Mouse (Mus musculus): ENCODE results near the gene Trim7. TPM values are rescaled to one million over a fixed set of nuclear protein-coding genes. Genes with fewer than 3 reads are reported as not detected.

Gene Trim7
- total and polyA plus RNA-seq, 3 experiments, result 0.67 to 4.0 (median 3.0) TPM

DNA sequence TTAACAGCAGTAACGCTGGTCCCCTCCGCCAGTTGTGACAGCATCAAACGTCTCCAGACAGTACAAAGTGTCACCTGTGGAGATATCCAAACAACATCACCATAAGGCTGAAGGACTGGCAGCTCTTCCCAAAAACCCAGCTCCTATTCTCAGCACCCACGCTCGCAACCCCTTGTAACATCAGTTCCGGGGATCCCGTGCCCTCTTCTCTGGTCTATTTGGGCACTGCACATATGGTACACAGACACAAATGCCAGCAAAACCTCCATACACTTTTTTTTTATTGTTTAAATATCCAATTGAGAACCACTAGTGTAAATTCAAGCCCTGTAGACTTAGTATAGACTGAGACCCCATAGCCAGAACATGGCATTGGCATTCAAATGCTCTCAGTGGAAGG, 30.7 kb upstream of the Trim7 start:
- no peak for TF ChIP-seq CTCF (IDR thresholded peaks at IDR 0.05; ENCODE audit: low read depth, low read length)
- no peak for TF ChIP-seq TAL1 (conservative IDR thresholded peaks at IDR 0.05; ENCODE audit: low read depth, low read length)
- TF ChIP-seq GATA1 (IDR thresholded peaks at IDR 0.05; ENCODE audit: borderline replicate concordance, low read length), result no peak
- TF ChIP-seq POLR2AphosphoS5 (IDR thresholded peaks at IDR 0.05; ENCODE audit: insufficient replicate concordance, low read depth, low read length), result no peak
- no peak for TF ChIP-seq GATA2 (IDR thresholded peaks at IDR 0.05; ENCODE audit: borderline replicate concordance, low read depth, low read length)
- H3K27me3 ChIP-seq (ENCODE audit: insufficient read depth, low read length), result no peaks in the 10 kb centered on the region
- peaks cover 34% of the 10 kb centered on the region for H3K4me1 ChIP-seq (ENCODE audit: insufficient read depth, low read depth, low read length)
- H3K9me3 ChIP-seq (replicated peaks), result no peaks in the 10 kb centered on the region
- H3K4me3 ChIP-seq (ENCODE audit: low read depth, low read length), result no peak overlapping the region
- ATAC-seq (ENCODE audit: extremely low read depth, insufficient number of reproducible peaks, low FRiP score, poor library complexity, severe bottlenecking), result no peak
- peaks cover 15% of the 10 kb centered on the region for H3K36me3 ChIP-seq (replicated peaks)
- DNase-seq (ENCODE audit: low spot score), result no peak

DNA sequence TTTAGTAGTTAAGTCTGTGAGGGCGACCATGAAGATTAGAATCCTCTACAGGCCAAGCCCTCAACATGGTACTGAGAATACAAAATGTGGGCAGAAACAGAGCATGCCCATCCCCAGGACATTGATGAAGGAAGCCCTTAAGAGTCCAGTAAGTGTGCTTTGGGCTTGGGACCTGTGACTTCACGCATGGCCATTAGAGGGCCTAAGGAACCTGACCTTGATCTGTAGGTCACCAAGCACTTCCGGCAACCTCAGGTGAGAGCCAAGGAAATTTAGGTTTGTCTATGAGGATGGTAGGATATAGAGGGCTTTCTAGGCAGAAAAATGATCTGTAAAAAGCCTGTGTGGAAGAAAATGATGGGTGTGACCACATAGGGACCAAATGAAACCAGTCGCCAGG, 29.6 kb upstream of the Trim7 start:
- DNase-seq (ENCODE audit: low spot score) (no peak), ATAC-seq (ENCODE audit: extremely low read depth, insufficient number of reproducible peaks, low FRiP score, poor library complexity, severe bottlenecking) (no peak)
- peaks cover 24% of the 10 kb centered on the region for H3K36me3 ChIP-seq (replicated peaks)
- TF ChIP-seq CTCF (IDR thresholded peaks at IDR 0.05; ENCODE audit: low read depth, low read length), result no peak
- no peak for TF ChIP-seq TAL1 (conservative IDR thresholded peaks at IDR 0.05; ENCODE audit: low read depth, low read length)
- no peak for TF ChIP-seq GATA1 (IDR thresholded peaks at IDR 0.05; ENCODE audit: borderline replicate concordance, low read length)
- no peak for TF ChIP-seq POLR2AphosphoS5 (IDR thresholded peaks at IDR 0.05; ENCODE audit: insufficient replicate concordance, low read depth, low read length)
- TF ChIP-seq GATA2 (IDR thresholded peaks at IDR 0.05; ENCODE audit: borderline replicate concordance, low read depth, low read length), result no peak
- no peaks in the 10 kb centered on the region for H3K9me3 ChIP-seq (replicated peaks)
- H3K27me3 ChIP-seq (ENCODE audit: insufficient read depth, low read length), result no peaks in the 10 kb centered on the region
- H3K4me3 ChIP-seq (ENCODE audit: low read depth, low read length), result no peak overlapping the region
- H3K4me1 ChIP-seq (ENCODE audit: insufficient read depth, low read depth, low read length), result peaks cover 29% of the 10 kb centered on the region

DNA sequence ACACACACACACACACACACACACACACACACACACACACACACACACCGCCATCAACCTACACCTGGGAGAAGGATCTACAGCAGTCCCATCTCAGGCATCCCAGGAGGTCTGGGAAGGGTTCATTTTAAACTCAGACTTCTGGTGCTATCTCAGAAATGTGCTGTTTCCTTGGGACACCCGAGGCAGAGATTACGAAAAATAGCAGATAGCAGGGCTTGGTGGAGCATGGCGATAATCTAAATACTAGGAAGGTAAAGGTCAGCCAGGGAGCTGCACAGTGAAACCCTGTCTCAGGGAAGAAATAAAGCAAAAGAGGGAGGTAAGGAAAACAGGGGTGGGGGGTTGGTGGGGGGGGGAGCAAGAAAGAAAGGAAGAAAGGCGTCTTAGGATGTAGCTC, 28.7 kb upstream of the Trim7 start:
- DNase-seq (ENCODE audit: low spot score) (no peak), ATAC-seq (ENCODE audit: extremely low read depth, insufficient number of reproducible peaks, low FRiP score, poor library complexity, severe bottlenecking) (no peak)
- Histone ChIP-seq H3K9me3 (replicated peaks) (no peaks in the 10 kb centered on the region), H3K4me1 (ENCODE audit: insufficient read depth, low read depth, low read length) (peaks cover 32% of the 10 kb centered on the region), H3K27me3 (ENCODE audit: insufficient read depth, low read length) (no peaks in the 10 kb centered on the region), H3K36me3 (replicated peaks) (peaks cover 34% of the 10 kb centered on the region), H3K4me3 (ENCODE audit: low read depth, low read length) (peak overlapping the region; percentile 40; the same call in 1 of the 2 replicates)
- TF ChIP-seq CTCF (IDR thresholded peaks at IDR 0.05; ENCODE audit: low read depth, low read length), result no peak
- TF ChIP-seq TAL1 (conservative IDR thresholded peaks at IDR 0.05; ENCODE audit: low read depth, low read length), result no peak
- TF ChIP-seq POLR2AphosphoS5 (IDR thresholded peaks at IDR 0.05; ENCODE audit: insufficient replicate concordance, low read depth, low read length), result no peak
- TF ChIP-seq GATA2 (IDR thresholded peaks at IDR 0.05; ENCODE audit: borderline replicate concordance, low read depth, low read length), result no peak

GRCm38 (mm10) chr11:48798308-48798707, 27.6 kb upstream of the Trim7 start:
- DNase-seq (ENCODE audit: low spot score) (no peak), ATAC-seq (ENCODE audit: extremely low read depth, insufficient number of reproducible peaks, low FRiP score, poor library complexity, severe bottlenecking) (no peak)
- Histone ChIP-seq H3K27me3 (ENCODE audit: insufficient read depth, low read length) (no peaks in the 10 kb centered on the region), H3K9me3 (replicated peaks) (no peaks in the 10 kb centered on the region), H3K4me3 (ENCODE audit: low read depth, low read length) (peak overlapping the region; percentile 87), H3K4me1 (ENCODE audit: insufficient read depth, low read depth, low read length) (peaks cover 42% of the 10 kb centered on the region), H3K36me3 (replicated peaks) (peaks cover 43% of the 10 kb centered on the region)
- TF ChIP-seq POLR2AphosphoS5 (IDR thresholded peaks at IDR 0.05; ENCODE audit: insufficient replicate concordance, low read depth, low read length) (no peak), TAL1 (conservative IDR thresholded peaks at IDR 0.05; ENCODE audit: low read depth, low read length) (no peak), CTCF (IDR thresholded peaks at IDR 0.05; ENCODE audit: low read depth, low read length) (no peak), GATA1 (IDR thresholded peaks at IDR 0.05; ENCODE audit: borderline replicate concordance, low read length) (no peak), GATA2 (IDR thresholded peaks at IDR 0.05; ENCODE audit: borderline replicate concordance, low read depth, low read length) (no peak)

DNA sequence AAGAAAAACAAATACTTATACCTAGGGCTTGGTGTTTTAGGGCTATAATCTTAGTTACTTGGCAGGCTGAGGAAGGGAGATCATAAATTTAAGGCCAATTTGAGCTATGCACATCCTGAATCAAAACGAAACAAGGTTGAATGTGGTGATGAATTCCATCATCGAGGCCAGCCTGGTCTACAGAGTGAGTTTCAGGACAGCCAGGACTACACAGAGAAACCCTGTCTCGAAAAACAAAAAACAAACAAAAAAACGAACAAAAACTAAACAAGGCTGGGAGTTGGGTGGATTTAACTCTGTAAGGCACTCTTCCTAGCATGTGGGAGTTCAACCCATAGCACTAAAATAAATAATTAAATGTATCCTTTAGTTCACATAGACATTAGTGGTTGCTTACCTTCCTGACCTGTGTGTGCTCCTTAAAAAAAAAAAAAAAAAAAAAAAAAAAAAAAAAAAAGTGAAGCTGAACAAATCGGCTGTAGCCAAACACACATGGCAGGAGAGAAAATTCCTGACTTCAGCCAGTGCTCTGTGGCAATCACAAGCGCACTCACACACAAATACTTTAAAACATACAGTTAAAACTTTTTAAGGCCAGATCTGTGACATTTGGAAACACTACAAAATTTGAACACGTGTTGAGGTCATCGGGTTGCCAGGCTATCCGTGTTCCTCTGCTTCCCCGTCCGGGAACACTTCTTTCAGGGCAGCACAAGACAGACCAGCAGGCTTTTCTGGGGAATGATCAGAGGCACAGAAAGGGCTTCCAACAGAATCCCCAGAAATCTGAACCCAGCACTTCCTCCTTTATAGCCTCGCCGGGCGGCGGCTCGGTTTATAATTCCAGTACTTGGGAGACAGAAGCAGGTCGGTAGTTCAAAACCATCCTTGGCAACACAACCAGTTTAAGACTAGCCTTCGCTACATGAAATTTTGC, 26.7 kb upstream of the Trim7 start:
- ATAC-seq (ENCODE audit: extremely low read depth, insufficient number of reproducible peaks, low FRiP score, poor library complexity, severe bottlenecking) (no peak), DNase-seq (ENCODE audit: low spot score) (no peak)
- Histone ChIP-seq H3K27me3 (ENCODE audit: insufficient read depth, low read length) (no peaks in the 10 kb centered on the region), H3K4me1 (ENCODE audit: insufficient read depth, low read depth, low read length) (peaks cover 51% of the 10 kb centered on the region), H3K9me3 (replicated peaks) (no peaks in the 10 kb centered on the region), H3K4me3 (ENCODE audit: low read depth, low read length) (peak overlapping the region; percentile 87), H3K36me3 (replicated peaks) (peaks cover 48% of the 10 kb centered on the region)
- no peak for TF ChIP-seq GATA1 (IDR thresholded peaks at IDR 0.05; ENCODE audit: borderline replicate concordance, low read length)
- TF ChIP-seq POLR2AphosphoS5 (IDR thresholded peaks at IDR 0.05; ENCODE audit: insufficient replicate concordance, low read depth, low read length), result no peak
- no peak for TF ChIP-seq TAL1 (conservative IDR thresholded peaks at IDR 0.05; ENCODE audit: low read depth, low read length)
- no peak for TF ChIP-seq GATA2 (IDR thresholded peaks at IDR 0.05; ENCODE audit: borderline replicate concordance, low read depth, low read length)
- TF ChIP-seq CTCF (IDR thresholded peaks at IDR 0.05; ENCODE audit: low read depth, low read length), result no peak

DNA sequence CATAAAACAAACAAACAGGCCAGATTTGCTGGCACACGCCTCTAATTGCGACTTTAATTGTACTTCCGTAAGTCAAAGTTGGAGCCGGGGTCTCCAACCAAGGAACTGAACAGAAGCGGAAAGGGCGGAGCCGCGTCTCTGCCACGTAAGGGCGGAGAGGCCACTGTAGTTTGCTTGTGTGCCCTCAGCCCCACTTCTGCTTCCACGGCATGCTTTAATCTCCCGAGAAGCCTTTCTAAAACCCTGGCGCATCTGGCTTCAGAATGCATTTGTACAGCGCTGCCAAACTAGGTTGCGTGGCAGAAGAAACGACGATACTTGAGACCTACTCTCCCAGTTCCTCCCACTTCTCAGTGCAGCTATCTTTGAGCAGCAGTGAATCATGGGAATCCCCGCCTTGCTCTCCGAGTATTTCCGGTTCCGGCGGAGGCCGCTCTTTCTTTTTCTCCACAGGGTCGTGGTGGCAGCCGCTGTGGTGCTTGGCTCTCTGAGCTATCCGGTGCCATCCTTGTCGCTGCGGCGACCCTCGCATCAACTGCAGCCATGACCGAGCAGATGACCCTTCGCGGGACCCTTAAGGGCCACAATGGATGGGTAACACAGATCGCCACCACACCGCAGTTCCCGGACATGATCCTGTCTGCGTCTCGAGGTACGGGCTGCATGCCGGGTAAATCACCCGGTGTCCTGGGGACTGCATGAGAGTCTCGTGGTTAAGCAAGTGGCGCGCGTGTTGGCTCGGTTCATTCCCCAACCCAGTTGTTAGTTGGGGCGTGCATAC, 25.8 kb upstream of the Trim7 start, which contains the start of gene Rack1:
Gene Rack1, plus strand, starts transcription at position 412 of the 781 bp plus-strand sequence.
- peaks cover 57% of the 10 kb centered on the region for H3K4me1 ChIP-seq (ENCODE audit: insufficient read depth, low read depth, low read length)
- no peaks in the 10 kb centered on the region for H3K9me3 ChIP-seq (replicated peaks)
- TF ChIP-seq POLR2AphosphoS5 (IDR thresholded peaks at IDR 0.05; ENCODE audit: insufficient replicate concordance, low read depth, low read length) (peak; percentile 91), CTCF (IDR thresholded peaks at IDR 0.05; ENCODE audit: low read depth, low read length) (no peak)
- peak; percentile 77 for DNase-seq (ENCODE audit: low spot score)
- peaks cover 52% of the 10 kb centered on the region for H3K36me3 ChIP-seq (replicated peaks)
- H3K27me3 ChIP-seq (ENCODE audit: insufficient read depth, low read length), result no peaks in the 10 kb centered on the region
- peak within 1 kb of the TSS; percentile 87 for H3K4me3 ChIP-seq (ENCODE audit: low read depth, low read length)
- peak; percentile 72 for ATAC-seq (ENCODE audit: extremely low read depth, insufficient number of reproducible peaks, low FRiP score, poor library complexity, severe bottlenecking)

All from G1E (cell line).